Mouse (Mus musculus) intestine, postnatal 0 days (tissue): ENCODE results near the gene Rnf41. TPM values are rescaled to one million over a fixed set of nuclear protein-coding genes. Genes with fewer than 3 reads are reported as not detected.

Experiments
- ATAC-seq: fragments of 200-750 bp; cut with Nextera tagmentation; 2 replicates; pipeline ENCODE4 v1.8.0; 2017; ENCODE audit warnings: mild to moderate bottlenecking, moderate TSS enrichment, moderate library complexity
- H3K27ac ChIP-seq: fragments of 300-500 bp; sonication (generic); 2 replicates; pipeline ENCODE4 v1.5.1; 2014; ENCODE audit warnings: mild to moderate bottlenecking, low read depth, low read length, moderate library complexity
- H3K27me3 ChIP-seq: fragments of 300-500 bp; sonication (generic); replicated peaks from 2 replicates; pipeline ENCODE4 v1.6.1; 2014; ENCODE audit warnings: low read length, mixed read lengths; ENCODE audit not compliant: control insufficient read depth, insufficient read depth
- H3K36me3 ChIP-seq: fragments of 300-500 bp; sonication (generic); 2 replicates; pipeline ENCODE4 v1.6.1; 2014; ENCODE audit warnings: mild to moderate bottlenecking, moderate library complexity; ENCODE audit not compliant: control insufficient read depth, insufficient read depth
- H3K4me1 ChIP-seq: fragments of 300-500 bp; sonication (generic); replicated peaks from 2 replicates; pipeline ENCODE4 v1.6.1; 2014; ENCODE audit warnings: antibody characterized with exemption, low read length, mixed read lengths; ENCODE audit not compliant: control insufficient read depth, insufficient read depth
- H3K4me2 ChIP-seq: fragments of 300-500 bp; sonication (generic); replicated peaks from 2 replicates; pipeline ENCODE4 v1.6.1; 2014; ENCODE audit warnings: low read depth, mild to moderate bottlenecking, moderate library complexity
- H3K4me3 ChIP-seq: fragments of 300-500 bp; sonication (generic); 2 replicates; pipeline ENCODE4 v1.5.1; 2014; ENCODE audit warnings: low read depth, low read length
- H3K9ac ChIP-seq: fragments of 300-500 bp; sonication (generic); 2 replicates; pipeline ENCODE4 v1.6.1; 2014; ENCODE audit warnings: mild to moderate bottlenecking, low read depth, low read length
- H3K9me3 ChIP-seq: fragments of 300-500 bp; sonication (generic); 2 replicates; pipeline ENCODE4 v1.6.1; 2016; ENCODE audit warnings: mixed run types; ENCODE audit not compliant: control insufficient read depth
- CTCF ChIP-seq: sonication (generic); IDR thresholded peaks from 2 replicates; pipeline ENCODE4 v1.5.1; 2016; ENCODE audit warnings: low read depth, mild to moderate bottlenecking, control low read depth, antibody characterized with exemption, moderate library complexity
- WGBS: fragments of 180-500 bp; shearing (Covaris S2); extraction: QIAGEN DNeasy Blood & Tissue Kit; methylation state at CpG from one replicate; pipeline ENCODE4 v1.1.7; 2014; 5-methylcytosine and 5-hydroxymethylcytosine counted together
- polyA plus RNA-seq: library from polyadenylated mRNA; unstranded; fragments of >200 nt; fragmentation: Nextera tagmentation; extraction: Ambion mirVana; gene quantifications from 2 replicates; pipeline ENCODE4 v1.2.1, GENCODE M21; 2015

The Rnf41 gene
- polyA plus RNA-seq, 1 experiment from 2014 or later, result 29.1 TPM

DNA sequence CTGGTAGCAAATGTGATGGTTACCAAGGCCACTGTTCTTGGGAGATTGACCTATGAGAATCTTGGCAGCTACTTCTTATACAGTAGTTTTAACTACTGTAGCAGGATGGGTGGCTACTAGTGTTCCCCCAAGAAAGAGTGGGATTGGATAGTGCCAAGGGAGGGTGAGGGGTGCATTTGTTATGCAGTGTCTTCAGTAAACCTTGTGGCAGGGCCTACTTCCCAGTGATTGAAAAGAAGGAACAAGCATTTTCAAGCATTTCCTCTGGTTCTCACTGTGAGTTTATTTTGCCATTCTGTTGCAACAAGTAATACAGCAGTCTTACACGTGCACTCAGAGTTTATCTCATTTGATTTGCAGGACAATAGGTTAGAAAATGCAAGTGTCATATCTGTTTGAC is 1.1 kb downstream of the Rnf41 start:
- peak overlapping the region; percentile 93; the same call in 1 of the 2 replicates for H3K27ac ChIP-seq
- no peaks in the 10 kb centered on the region for H3K27me3 ChIP-seq
- no peak for TF ChIP-seq CTCF
- H3K9me3 ChIP-seq, result no peaks in the 10 kb centered on the region
- no peak for ATAC-seq
- H3K9ac ChIP-seq, result peak overlapping the region; percentile 82; the same call in 1 of the 2 replicates
- peak overlapping the region; percentile 98 for H3K4me3 ChIP-seq
- H3K36me3 ChIP-seq, result peaks cover 22% of the 10 kb centered on the region
- peak overlapping the region; percentile 88 for H3K4me2 ChIP-seq
- H3K4me1 ChIP-seq, result peaks cover 4% of the 10 kb centered on the region; the same call in 1 of the 2 replicates
- WGBS, result 27% methylated on average over 1 of the region's 1 CpGs

DNA sequence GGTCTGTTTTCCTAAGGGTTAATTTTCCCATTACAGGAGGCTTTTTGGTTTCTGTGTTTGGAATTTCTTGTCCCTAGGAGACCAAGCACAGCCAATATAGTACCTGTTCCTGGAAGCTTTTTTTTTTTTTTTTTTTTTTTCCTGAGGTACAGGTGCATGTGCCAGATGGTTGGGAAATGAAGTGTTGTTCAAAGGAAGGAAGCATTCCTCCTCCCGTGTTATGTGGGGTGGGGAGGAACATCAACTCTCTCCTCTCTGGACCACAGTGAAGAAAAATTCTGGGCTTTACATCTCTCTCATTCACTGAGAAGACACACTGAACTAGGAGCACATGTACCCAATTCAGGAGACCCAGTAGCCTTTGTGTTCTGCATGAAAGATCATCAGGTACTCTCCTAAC is 1.6 kb downstream of the Rnf41 start:
- Histone ChIP-seq H3K4me3 (0 out of 2 replicates have a peak overlapping the region, but pooled peaks have one; percentile 98), H3K27ac (no peak overlapping the region; the same call in 1 of the 2 replicates)

DNA sequence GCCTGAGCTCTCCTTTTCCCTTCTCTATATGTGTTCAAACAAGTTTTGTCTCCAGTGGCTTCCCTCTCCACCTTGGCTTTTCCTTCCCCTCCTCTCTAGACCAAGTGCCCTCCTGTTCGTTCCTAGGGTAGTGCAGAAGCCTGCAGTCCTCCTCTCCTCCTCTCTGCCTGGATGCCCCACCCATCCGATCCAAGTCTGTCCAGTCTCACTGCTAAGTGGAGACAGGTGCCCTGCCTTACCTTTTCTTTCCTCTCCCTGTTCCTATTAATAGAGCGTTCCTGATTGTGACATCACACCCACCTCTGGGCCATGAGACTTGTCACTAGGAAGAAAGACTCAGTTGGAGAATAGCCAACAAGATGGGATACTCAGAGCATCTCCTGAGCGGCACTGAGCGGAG is 3.4 kb downstream of the Rnf41 start:
- Histone ChIP-seq H3K4me2 (peak overlapping the region; percentile 45), H3K27me3 (no peaks in the 10 kb centered on the region), H3K9me3 (no peaks in the 10 kb centered on the region), H3K36me3 (peaks cover 36% of the 10 kb centered on the region), H3K9ac (no peak overlapping the region; the same call in 1 of the 2 replicates), H3K4me1 (peaks cover 4% of the 10 kb centered on the region; the same call in 1 of the 2 replicates), H3K4me3 (no peak overlapping the region), H3K27ac (peak overlapping the region; percentile 74)
- 40% methylated on average over 5 of the region's 5 CpGs for WGBS
- peak; percentile 63 for ATAC-seq
- no peak for TF ChIP-seq CTCF

More for the DNA sequence above, 1.6 kb downstream of the Rnf41 start:
- no peak overlapping the region for H3K9ac ChIP-seq
- H3K9me3 ChIP-seq, result no peaks in the 10 kb centered on the region
- TF ChIP-seq CTCF, result no peak
- H3K4me2 ChIP-seq, result peak overlapping the region; percentile 88
- peaks cover 20% of the 10 kb centered on the region for H3K36me3 ChIP-seq
- peaks cover 4% of the 10 kb centered on the region; the same call in 1 of the 2 replicates for H3K4me1 ChIP-seq
- WGBS, result 43% methylated on average over 1 of the region's 1 CpGs
- H3K27me3 ChIP-seq, result no peaks in the 10 kb centered on the region
- no peak for ATAC-seq

DNA sequence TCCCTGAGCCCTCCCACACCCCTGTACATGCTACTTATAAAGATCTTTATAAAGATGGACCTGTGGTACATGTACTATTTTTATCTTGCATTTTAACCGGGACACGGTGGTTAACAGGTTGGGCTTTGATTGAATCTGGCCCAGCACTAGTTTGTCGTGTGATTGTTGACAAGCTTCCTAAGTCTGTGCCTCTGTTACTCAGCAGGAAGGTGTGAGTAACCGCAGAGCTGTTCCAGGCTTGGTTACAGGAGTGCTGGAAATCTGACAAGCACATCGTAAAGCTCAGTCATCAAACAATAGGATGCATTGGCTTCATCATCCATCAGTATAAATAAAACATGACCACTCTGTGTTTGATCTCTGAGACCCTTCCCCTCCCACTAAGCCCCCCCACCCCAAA is 11.0 kb downstream of the Rnf41 start:
- TF ChIP-seq CTCF, result no peak
- 62% methylated on average over 5 of the region's 5 CpGs for WGBS
- no peak overlapping the region for H3K27ac ChIP-seq
- ATAC-seq, result no peak
- H3K4me1 ChIP-seq, result no peaks in the 10 kb centered on the region
- H3K4me2 ChIP-seq, result no peak overlapping the region
- no peaks in the 10 kb centered on the region for H3K27me3 ChIP-seq
- peaks cover 62% of the 10 kb centered on the region for H3K36me3 ChIP-seq
- no peak overlapping the region for H3K4me3 ChIP-seq
- H3K9me3 ChIP-seq, result no peaks in the 10 kb centered on the region
- no peak overlapping the region for H3K9ac ChIP-seq

DNA sequence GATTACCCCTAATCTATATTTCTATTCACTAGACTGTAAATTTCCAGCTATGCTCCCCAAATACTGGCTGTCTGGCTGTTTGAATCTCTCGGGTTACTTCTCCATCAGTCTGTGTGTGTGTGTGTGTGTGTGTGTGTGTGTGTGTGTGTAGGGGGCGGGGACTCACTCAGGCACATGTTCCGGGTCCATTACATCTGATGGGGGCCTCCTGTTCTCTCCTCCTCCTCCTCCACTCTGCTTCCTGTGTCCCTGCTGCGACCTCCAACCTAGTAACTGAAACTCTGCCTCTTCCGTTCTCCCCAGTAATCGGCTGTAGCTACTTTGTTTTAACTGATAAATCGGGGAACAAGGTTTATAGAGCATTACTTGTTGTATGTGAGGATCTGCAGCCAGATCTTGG is 13.1 kb downstream of the Rnf41 start:
- no peak overlapping the region for H3K27ac ChIP-seq
- H3K27me3 ChIP-seq, result no peaks in the 10 kb centered on the region
- no peak overlapping the region for H3K4me2 ChIP-seq
- no peak overlapping the region for H3K4me3 ChIP-seq
- no peak for TF ChIP-seq CTCF
- H3K9ac ChIP-seq, result no peak overlapping the region
- 37% methylated on average over 7 of the region's 7 CpGs for WGBS
- no peaks in the 10 kb centered on the region for H3K9me3 ChIP-seq
- ATAC-seq, result no peak
- H3K36me3 ChIP-seq, result peaks cover 60% of the 10 kb centered on the region
- H3K4me1 ChIP-seq, result no peaks in the 10 kb centered on the region

DNA sequence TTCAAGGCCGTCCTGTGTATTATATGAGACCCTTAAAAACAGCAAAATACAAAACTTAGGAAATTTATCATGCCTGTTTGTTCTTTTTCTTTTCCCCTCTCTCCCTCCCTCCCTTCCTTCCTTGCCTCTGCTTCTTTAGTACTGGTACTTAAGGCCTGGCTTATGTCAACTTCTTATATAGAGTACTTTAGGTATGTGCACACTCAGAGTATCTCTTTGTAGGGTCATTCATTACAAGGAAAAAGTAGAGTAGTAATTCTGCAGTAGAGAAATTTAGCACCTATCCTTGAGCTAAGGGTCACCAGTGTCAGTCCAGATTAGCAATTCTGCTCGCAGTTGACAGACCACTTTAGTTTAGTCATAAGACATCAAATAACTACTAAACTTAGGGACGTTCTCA is 13.8 kb downstream of the Rnf41 start:
- 82% methylated on average over 3 of the region's 3 CpGs for WGBS
- no peak for ATAC-seq
- H3K4me2 ChIP-seq, result no peak overlapping the region
- H3K4me3 ChIP-seq, result no peak overlapping the region
- no peak overlapping the region for H3K9ac ChIP-seq
- H3K4me1 ChIP-seq, result no peaks in the 10 kb centered on the region
- TF ChIP-seq CTCF, result no peak
- H3K36me3 ChIP-seq, result peaks cover 59% of the 10 kb centered on the region
- no peak overlapping the region for H3K27ac ChIP-seq
- H3K9me3 ChIP-seq, result no peaks in the 10 kb centered on the region
- no peaks in the 10 kb centered on the region for H3K27me3 ChIP-seq

DNA sequence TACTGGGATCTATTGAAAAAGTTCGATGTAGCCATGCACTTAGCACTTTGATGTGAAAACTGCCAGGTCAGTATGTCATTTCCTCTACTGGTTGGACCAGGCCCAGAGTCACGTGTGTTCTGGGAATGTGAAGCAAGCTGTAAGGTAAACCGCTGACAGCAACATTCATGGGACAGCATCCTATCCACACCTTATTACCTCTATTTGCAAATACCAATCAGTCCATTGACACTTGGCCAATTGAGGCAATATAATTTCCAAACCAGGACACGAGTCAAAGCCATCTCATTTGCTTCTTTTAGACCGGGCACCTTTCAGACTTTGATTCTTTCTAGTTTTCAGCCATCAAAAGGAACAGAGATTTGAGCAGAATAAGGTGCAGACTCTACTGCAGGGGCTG is 17.6 kb downstream of the Rnf41 start:
- ATAC-seq, result no peak
- TF ChIP-seq CTCF, result no peak
- Histone ChIP-seq H3K4me1 (no peaks in the 10 kb centered on the region), H3K4me2 (no peak overlapping the region), H3K36me3 (peaks cover 56% of the 10 kb centered on the region), H3K9me3 (no peaks in the 10 kb centered on the region), H3K9ac (no peak overlapping the region), H3K27ac (no peak overlapping the region), H3K4me3 (no peak overlapping the region), H3K27me3 (no peaks in the 10 kb centered on the region)
- 76% methylated on average over 5 of the region's 5 CpGs for WGBS
